Mouse (Mus musculus) heart, embryonic 14.5 days (tissue): ENCODE measurements around the gene Dnajb4. TPM values are rescaled to one million over a fixed set of nuclear protein-coding genes. Genes with fewer than 3 reads are reported as not detected.
A peak's percentile ranks its signal among the peaks of the same experiment; 100 is the strongest.

Experiments used
- ATAC-seq: fragments of 200-750 bp; cut with Nextera tagmentation; 2 replicates; pipeline ENCODE4 v1.8.0; 2017; ENCODE audit warnings: low read depth, moderate TSS enrichment; ENCODE audit not compliant: insufficient number of reproducible peaks, insufficient read depth, low FRiP score
- H3K27ac ChIP-seq, 2 experiments: fragments of 200-500 bp in 1 of 2; fragments of 300-500 bp in 1 of 2; sonication (generic) in 1 of 2; replicated peaks in 1 of 2; 2 replicates each; pipeline ENCODE4 v1.5.1; 2012 to 2014; ENCODE audit warnings: low read depth in 2 of 2, low read length in 2 of 2, control low read depth in 1 of 2, mild to moderate bottlenecking in 1 of 2, mixed read lengths in 1 of 2; ENCODE audit not compliant: control insufficient read depth in 1 of 2, insufficient read depth in 1 of 2
- H3K27me3 ChIP-seq: fragments of 300-500 bp; sonication (generic); 2 replicates; pipeline ENCODE4 v1.6.1; 2014; ENCODE audit warnings: mild to moderate bottlenecking, low read length, control low read depth; ENCODE audit not compliant: control insufficient read depth, insufficient read depth
- H3K36me3 ChIP-seq: fragments of 300-500 bp; sonication (generic); 2 replicates; pipeline ENCODE4 v1.6.1; 2014; ENCODE audit warnings: mild to moderate bottlenecking, control low read depth, low read length, mixed read lengths; ENCODE audit not compliant: control insufficient read depth, insufficient read depth
- H3K4me1 ChIP-seq, 2 experiments: fragments of 200-500 bp in 1 of 2; fragments of 300-500 bp in 1 of 2; sonication (generic) in 1 of 2; 2 replicates each; pipeline ENCODE4 v1.6.1; 2012 to 2014; ENCODE audit warnings: low read length in 2 of 2, control low read depth in 1 of 2, mixed read lengths in 1 of 2; ENCODE audit not compliant: control insufficient read depth in 2 of 2, insufficient read depth in 2 of 2
- H3K4me2 ChIP-seq: fragments of 300-500 bp; sonication (generic); 2 replicates; pipeline ENCODE4 v1.6.1; 2014; ENCODE audit warnings: mild to moderate bottlenecking, low read length
- H3K4me3 ChIP-seq, 2 experiments: fragments of 200-500 bp in 1 of 2; fragments of 300-500 bp in 1 of 2; sonication (generic) in 1 of 2; 2 replicates each; pipeline ENCODE4 v1.5.1; 2012 to 2014; ENCODE audit warnings: low read length in 2 of 2, mild to moderate bottlenecking in 2 of 2, control low read depth in 1 of 2, low read depth in 1 of 2, moderate library complexity in 1 of 2; ENCODE audit not compliant: control insufficient read depth in 1 of 2, insufficient read depth in 1 of 2
- H3K9ac ChIP-seq: fragments of 300-500 bp; sonication (generic); 2 replicates; pipeline ENCODE4 v1.6.1; 2014; ENCODE audit warnings: mild to moderate bottlenecking, low read length
- H3K9me3 ChIP-seq: fragments of 300-500 bp; sonication (generic); 2 replicates; pipeline ENCODE4 v1.6.1; 2016; ENCODE audit warnings: low read length, control low read depth; ENCODE audit not compliant: control insufficient read depth
- WGBS: fragments of 180-500 bp; shearing (Covaris S2); extraction: QIAGEN DNeasy Blood & Tissue Kit; methylation state at CpG from one replicate; pipeline ENCODE4 v1.1.7; 2014; 5-methylcytosine and 5-hydroxymethylcytosine counted together
- polyA plus RNA-seq: library from polyadenylated mRNA; unstranded; fragments of >200 nt; fragmentation: Nextera tagmentation; extraction: Ambion mirVana; gene quantifications from 2 replicates; pipeline ENCODE4 v1.2.1, GENCODE M21; 2014

Gene Dnajb4
- polyA plus RNA-seq, 1 experiment from 2014 or later = 46.2 TPM

GRCm38 (mm10) chr3:152171236-152171635 lies 38.9 kb downstream of the Dnajb4 start:
- Histone ChIP-seq H3K27ac (no peak overlapping the region), H3K27me3 (no peaks in the 10 kb centered on the region), H3K4me2 (no peak overlapping the region), H3K36me3 (no peaks in the 10 kb centered on the region), H3K4me3 (no peak overlapping the region), H3K9me3 (no peaks in the 10 kb centered on the region), H3K9ac (no peak overlapping the region), H3K4me1 (peaks cover 7 to 14% of the 10 kb centered on the region in 2 experiments)
- ATAC-seq = no peak
- WGBS = 31% methylated on average over 2 of the region's 2 CpGs

- peaks cover 6 to 17% of the 10 kb centered on the region in 2 experiments for H3K4me1 ChIP-seq
- H3K4me3 ChIP-seq = no peak overlapping the region
- H3K4me2 ChIP-seq = no peak overlapping the region
- no peaks in the 10 kb centered on the region for H3K9me3 ChIP-seq
- 34% methylated on average over 1 of the region's 1 CpGs for WGBS
- H3K27ac ChIP-seq = no peak overlapping the region
- H3K36me3 ChIP-seq = no peaks in the 10 kb centered on the region
- no peak for ATAC-seq
- H3K9ac ChIP-seq = no peak overlapping the region
- no peaks in the 10 kb centered on the region for H3K27me3 ChIP-seq
Measured at GRCm38 (mm10) chr3:152170407-152170806, 39.7 kb downstream of the Dnajb4 start.

- H3K9ac ChIP-seq = no peak overlapping the region
- H3K36me3 ChIP-seq = no peaks in the 10 kb centered on the region
- no peaks in the 10 kb centered on the region for H3K27me3 ChIP-seq
- H3K4me2 ChIP-seq = no peak overlapping the region
- peaks cover 6 to 25% of the 10 kb centered on the region in 2 experiments for H3K4me1 ChIP-seq
- H3K27ac ChIP-seq = no peak overlapping the region
- 92% methylated on average over 10 of the region's 10 CpGs for whole genome bisulfite sequencing
- H3K4me3 ChIP-seq = no peak overlapping the region
- ATAC-seq = no peak
- H3K9me3 ChIP-seq = no peaks in the 10 kb centered on the region
Measured at GRCm38 (mm10) chr3:152168007-152168406, 42.1 kb downstream of the Dnajb4 start.

GRCm38 (mm10) chr3:152166699-152167451 lies 43.2 kb downstream of the Dnajb4 start:
- Histone ChIP-seq H3K9me3 (no peaks in the 10 kb centered on the region), H3K4me1 (peaks cover 6 to 29% of the 10 kb centered on the region in 2 experiments), H3K9ac (peak overlapping the region; percentile 44), H3K36me3 (no peaks in the 10 kb centered on the region), H3K27me3 (no peaks in the 10 kb centered on the region), H3K27ac (peak overlapping the region in 1 of 2 experiments; percentile 35; a peak in 2 of 4 replicates), H3K4me3 (peak overlapping the region in 1 of 2 experiments; percentile 58; a peak in 2 of 4 replicates), H3K4me2 (peak overlapping the region; percentile 92)
- 21% methylated on average over 29 of the region's 29 CpGs for WGBS
- no peak for ATAC-seq

GRCm38 (mm10) chr3:152166099-152166423 lies 44.0 kb downstream of the Dnajb4 start, which contains the start of gene Gipc2:
Gipc2 (minus strand) TSS chr3:152166230.
- no peaks in the 10 kb centered on the region for H3K36me3 ChIP-seq
- peak within 1 kb of the TSS; percentile 58 to 60 for H3K4me3 ChIP-seq
- H3K9me3 ChIP-seq = no peaks in the 10 kb centered on the region
- H3K27me3 ChIP-seq = no peaks in the 10 kb centered on the region
- peak within 1 kb of the TSS; percentile 92 for H3K4me2 ChIP-seq
- H3K27ac ChIP-seq = peak within 1 kb of the TSS in 1 of 2 experiments; percentile 48; a peak in 2 of 4 replicates
- ATAC-seq = no peak
- 16% methylated on average over 10 of the region's 10 CpGs for WGBS
- H3K9ac ChIP-seq = peak within 1 kb of the TSS; percentile 77
- H3K4me1 ChIP-seq = peaks cover 8 to 33% of the 10 kb centered on the region in 2 experiments

- Histone ChIP-seq H3K4me2 (peak overlapping the region; percentile 92), H3K27me3 (no peaks in the 10 kb centered on the region), H3K27ac (peak overlapping the region in 1 of 2 experiments; percentile 48; a peak in 2 of 4 replicates), H3K9me3 (no peaks in the 10 kb centered on the region), H3K4me3 (peak overlapping the region; percentile 58 to 60), H3K9ac (peak overlapping the region; percentile 77), H3K4me1 (peaks cover 8 to 32% of the 10 kb centered on the region in 2 experiments), H3K36me3 (no peaks in the 10 kb centered on the region)
- 2% methylated on average over 47 of the region's 53 CpGs for WGBS
- ATAC-seq = peak; percentile 37
Measured at GRCm38 (mm10) chr3:152165351-152166098, 44.6 kb downstream of the Dnajb4 start.

- peaks cover 8 to 32% of the 10 kb centered on the region in 2 experiments for H3K4me1 ChIP-seq
- no peak overlapping the region for H3K27ac ChIP-seq
- H3K9me3 ChIP-seq = no peaks in the 10 kb centered on the region
- H3K4me2 ChIP-seq = peak overlapping the region; percentile 92
- H3K4me3 ChIP-seq = peak overlapping the region; percentile 58 to 60
- 42% methylated on average over 9 of the region's 9 CpGs for whole genome bisulfite sequencing
- no peaks in the 10 kb centered on the region for H3K27me3 ChIP-seq
- ATAC-seq = 0 out of 2 replicates have a peak, but pooled peaks have one; percentile 1
- no peaks in the 10 kb centered on the region for H3K36me3 ChIP-seq
- peak overlapping the region; percentile 77 for H3K9ac ChIP-seq
Measured at GRCm38 (mm10) chr3:152165014-152165350, 45.1 kb downstream of the Dnajb4 start.
